Mouse (Mus musculus): ENCODE data around the gene Syngr2.

DNA sequence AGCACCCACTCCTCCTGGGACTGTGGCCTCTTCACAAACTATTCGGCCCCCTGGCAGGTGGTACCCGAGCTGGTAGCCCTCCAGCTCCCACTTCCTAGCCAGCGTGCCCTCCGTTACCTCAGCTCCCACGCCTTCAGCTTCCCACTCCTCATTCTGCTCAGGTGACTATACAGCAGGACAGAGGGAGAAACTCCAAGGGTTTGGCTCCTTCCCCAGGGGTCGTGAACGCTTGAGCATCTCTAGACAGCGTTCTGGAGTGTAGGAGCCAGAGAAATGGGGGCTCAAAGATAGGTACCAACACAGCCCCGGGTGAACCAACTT, 18.1 kb upstream of the Syngr2 start:
- TF ChIP-seq GATA1 (IDR thresholded peaks at IDR 0.05; ENCODE audit: borderline replicate concordance, low read length) (no peak), FLI1 (IDR thresholded peaks at IDR 0.05; ENCODE audit: low read length) (no peak)
